Mouse (Mus musculus) kidney, postnatal 0 days (tissue): ENCODE measurements at regions not wholly inside any gene's neighbourhood (a gene's known extent, or its start where the extent isn't known, plus 50 kb on each side); places are given as distances from the start of the nearest gene placed in this dataset.
A peak's percentile ranks its signal among the peaks of the same experiment; 100 is the strongest.

Source experiments
- ATAC-seq: fragments of 200-750 bp; cut with Nextera tagmentation; replicated peaks from 2 replicates; pipeline ENCODE4 v1.8.0; 2017; ENCODE audit warnings: low read depth, moderate number of reproducible peaks, moderate TSS enrichment, moderate library complexity; ENCODE audit not compliant: low FRiP score
- DNase-seq: peaks from one replicate; pipeline ENCODE4 v3.0.0-alpha.2; 2016; ENCODE audit warnings: low spot score
- H3K27ac ChIP-seq: fragments of 300-500 bp; sonication (generic); 2 replicates; pipeline ENCODE4 v1.5.1; 2014; ENCODE audit warnings: mild to moderate bottlenecking
- H3K27me3 ChIP-seq: fragments of 300-500 bp; sonication (generic); 2 replicates; pipeline ENCODE4 v1.6.1; 2014; ENCODE audit warnings: low read length, mixed read lengths; ENCODE audit not compliant: insufficient read depth
- H3K36me3 ChIP-seq: fragments of 300-500 bp; sonication (generic); 2 replicates; pipeline ENCODE4 v1.6.1; 2014; ENCODE audit warnings: low read length, mixed read lengths; ENCODE audit not compliant: insufficient read depth
- H3K4me1 ChIP-seq: fragments of 300-500 bp; sonication (generic); replicated peaks from 2 replicates; pipeline ENCODE4 v1.6.1; 2014; ENCODE audit warnings: antibody characterized with exemption, low read length, mixed read lengths; ENCODE audit not compliant: insufficient read depth
- H3K4me2 ChIP-seq: fragments of 300-500 bp; sonication (generic); 2 replicates; pipeline ENCODE4 v1.6.1; 2014; ENCODE audit warnings: mild to moderate bottlenecking, low read length, moderate library complexity, mixed read lengths
- H3K4me3 ChIP-seq: fragments of 300-500 bp; sonication (generic); replicated peaks from 2 replicates; pipeline ENCODE4 v1.5.1; 2014; ENCODE audit warnings: low read depth, low read length
- H3K9ac ChIP-seq: fragments of 300-500 bp; sonication (generic); 2 replicates; pipeline ENCODE4 v1.6.1; 2014; ENCODE audit warnings: low read depth, low read length
- H3K9me3 ChIP-seq: fragments of 300-500 bp; sonication (generic); replicated peaks from 2 replicates; pipeline ENCODE4 v1.6.1; 2016; ENCODE audit warnings: low read length, inconsistent platforms, mixed read lengths
- CTCF ChIP-seq: IDR thresholded peaks from 2 replicates; pipeline ENCODE4 v1.5.1; 2016; ENCODE audit warnings: antibody characterized with exemption, low read depth, mild to moderate bottlenecking, moderate library complexity
- WGBS: fragments of 180-500 bp; shearing (Covaris S2); extraction: QIAGEN DNeasy Blood & Tissue Kit; methylation state at CpG from one replicate; pipeline ENCODE4 v1.1.7; 2014; 5-methylcytosine and 5-hydroxymethylcytosine counted together

DNA sequence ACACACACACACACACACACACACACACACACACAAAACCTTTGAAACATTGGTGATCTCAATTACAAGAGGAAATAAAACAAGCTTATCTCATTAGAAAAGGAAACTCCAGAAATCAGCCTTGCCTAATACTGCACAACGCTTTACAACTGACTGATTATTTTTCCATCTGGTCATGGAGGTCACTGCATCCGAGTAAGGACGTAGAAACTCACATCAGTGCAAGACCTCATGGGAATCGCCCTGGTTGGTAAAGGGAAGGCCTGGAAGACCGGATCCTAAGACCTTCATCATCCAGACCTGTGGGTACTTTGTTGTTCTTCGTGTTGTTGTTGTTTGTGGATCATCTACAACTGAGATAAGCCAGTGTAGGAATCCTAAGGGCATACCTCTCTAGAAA, 77.8 kb upstream of the Sestd1 start:
- Histone ChIP-seq H3K9ac (no peak overlapping the region), H3K4me2 (no peak overlapping the region), H3K27ac (no peak overlapping the region), H3K4me1 (no peaks in the 10 kb centered on the region), H3K4me3 (no peak overlapping the region), H3K27me3 (no peaks in the 10 kb centered on the region), H3K9me3 (no peaks in the 10 kb centered on the region), H3K36me3 (no peaks in the 10 kb centered on the region)
- ATAC-seq, result no peak
- TF ChIP-seq CTCF, result no peak
- WGBS, result 70% methylated on average over 6 of the region's 6 CpGs
- DNase-seq, result no peak

DNA sequence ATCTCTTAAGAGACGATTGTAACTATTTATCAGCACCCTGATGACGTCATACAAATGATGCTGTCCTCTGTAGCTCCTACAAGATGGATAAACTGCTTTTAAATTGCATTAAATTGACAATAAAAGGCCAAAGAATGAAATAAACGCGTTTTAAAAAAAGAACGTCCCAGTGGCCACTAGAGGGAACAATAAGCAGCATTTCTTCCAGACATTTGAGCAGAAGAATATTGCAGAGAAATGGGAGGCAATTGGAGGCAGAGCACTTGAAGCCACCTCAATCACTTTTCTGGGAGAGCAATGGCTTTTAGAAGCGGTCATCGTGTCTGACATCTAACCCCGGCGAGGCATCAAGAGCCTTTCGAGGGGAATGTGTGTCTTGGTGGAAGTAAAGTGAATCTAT, 76.4 kb upstream of the Sestd1 start:
- Histone ChIP-seq H3K9me3 (no peaks in the 10 kb centered on the region), H3K4me1 (no peaks in the 10 kb centered on the region), H3K9ac (no peak overlapping the region), H3K4me3 (no peak overlapping the region), H3K36me3 (no peaks in the 10 kb centered on the region), H3K4me2 (no peak overlapping the region), H3K27ac (no peak overlapping the region), H3K27me3 (no peaks in the 10 kb centered on the region)
- WGBS, result 67% methylated on average over 10 of the region's 10 CpGs
- peak; percentile 70 for TF ChIP-seq CTCF
- peak; percentile 67 for DNase-seq
- no peak for ATAC-seq

DNA sequence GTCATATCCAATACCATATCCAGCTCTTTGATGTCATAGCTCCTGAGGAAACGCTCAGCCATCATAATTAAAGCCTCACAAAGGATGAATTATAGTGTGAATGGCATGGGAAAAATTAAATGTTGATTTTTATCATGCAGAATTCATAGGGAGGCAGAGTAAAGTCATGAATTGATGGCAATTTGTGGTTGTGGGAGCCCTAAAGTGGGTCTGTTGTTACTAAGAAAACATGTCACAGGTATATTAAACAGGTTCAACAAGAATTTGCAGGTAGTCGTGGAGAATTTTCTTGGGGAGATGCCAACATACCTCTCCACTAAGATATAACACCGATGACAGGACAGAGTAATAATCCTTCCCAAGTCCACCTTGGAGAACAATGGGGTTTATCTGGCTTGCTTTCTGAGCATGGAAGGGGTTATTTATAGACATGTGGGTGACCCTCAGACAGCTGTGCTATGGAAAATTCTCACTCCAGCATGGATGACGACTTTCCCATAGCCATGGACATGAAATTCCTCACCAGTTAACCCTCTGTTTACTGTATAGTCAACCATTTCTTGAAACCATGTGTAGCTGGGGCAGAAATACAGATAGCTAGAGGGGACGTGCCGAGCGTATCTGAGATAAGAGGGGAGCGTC, 71.7 kb upstream of the Sestd1 start:
- no peaks in the 10 kb centered on the region for H3K36me3 ChIP-seq
- no peak overlapping the region for H3K4me3 ChIP-seq
- DNase-seq (no peak), ATAC-seq (no peak)
- 69% methylated on average over 8 of the region's 8 CpGs for WGBS
- no peaks in the 10 kb centered on the region for H3K27me3 ChIP-seq
- H3K4me1 ChIP-seq, result no peaks in the 10 kb centered on the region
- no peak overlapping the region for H3K9ac ChIP-seq
- no peak for TF ChIP-seq CTCF
- H3K27ac ChIP-seq, result no peak overlapping the region
- no peak overlapping the region for H3K4me2 ChIP-seq
- H3K9me3 ChIP-seq, result no peaks in the 10 kb centered on the region

DNA sequence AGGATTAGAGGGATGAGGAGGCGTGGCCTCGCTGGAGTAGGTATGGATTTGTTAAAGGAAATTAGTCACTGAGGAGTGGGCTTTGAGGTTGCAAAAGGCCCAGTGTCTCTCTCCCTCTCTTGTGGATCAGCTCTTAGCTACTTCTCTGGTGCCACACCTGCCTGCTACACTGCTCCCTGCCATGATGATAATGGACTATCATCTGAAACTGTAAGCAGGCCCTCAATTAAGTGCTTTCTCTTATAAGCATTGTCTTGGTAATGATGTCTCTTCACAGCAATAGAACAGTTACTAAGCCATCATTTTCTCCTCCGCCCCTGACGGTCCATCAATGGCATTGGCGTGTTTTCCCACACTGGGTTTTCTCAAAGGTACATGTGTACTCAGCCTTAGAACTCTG, 66.6 kb upstream of the Sestd1 start:
- no peak overlapping the region for H3K9ac ChIP-seq
- no peak overlapping the region for H3K4me2 ChIP-seq
- H3K4me3 ChIP-seq, result no peak overlapping the region
- no peak overlapping the region for H3K27ac ChIP-seq
- DNase-seq (no peak), ATAC-seq (no peak)
- 97% methylated on average over 5 of the region's 5 CpGs for WGBS
- no peaks in the 10 kb centered on the region for H3K27me3 ChIP-seq
- no peak for TF ChIP-seq CTCF
- H3K36me3 ChIP-seq, result no peaks in the 10 kb centered on the region
- no peaks in the 10 kb centered on the region for H3K9me3 ChIP-seq
- H3K4me1 ChIP-seq, result no peaks in the 10 kb centered on the region

DNA sequence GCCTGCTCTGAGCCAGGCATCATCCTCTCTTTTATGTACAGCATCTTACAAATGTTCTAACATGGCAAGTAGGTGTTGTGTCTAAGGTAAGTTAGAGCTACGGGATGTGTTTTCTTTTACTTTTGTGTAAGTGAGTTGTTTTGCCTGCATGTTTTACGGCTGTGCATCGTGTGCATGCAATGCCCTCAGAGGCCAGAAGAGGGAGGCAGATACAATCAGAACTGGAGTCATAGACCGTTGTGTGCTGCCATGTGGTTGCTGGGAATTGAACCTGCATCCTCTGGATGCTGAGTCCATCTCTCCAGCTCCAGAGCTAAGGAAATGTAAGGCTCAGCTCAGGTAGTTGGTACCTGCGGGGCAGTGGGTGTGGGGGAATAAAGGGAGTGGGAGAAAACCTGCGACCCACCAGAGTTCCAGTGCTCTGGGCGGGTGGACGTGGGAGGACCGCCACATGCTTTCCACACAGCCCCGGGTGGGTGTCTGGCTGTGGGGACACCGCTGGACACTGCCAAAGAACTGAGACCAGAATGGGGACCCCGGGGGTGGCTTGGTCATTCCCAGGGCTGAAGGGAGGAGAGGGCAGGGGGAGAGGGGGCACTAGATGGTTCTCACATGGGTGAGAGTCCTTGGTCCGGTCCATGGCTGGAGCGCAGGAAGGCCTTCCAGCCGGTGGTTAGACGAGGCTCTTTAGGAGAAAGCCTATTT, 63.5 kb upstream of the Sestd1 start:
- peak; percentile 57 for TF ChIP-seq CTCF
- Histone ChIP-seq H3K4me3 (no peak overlapping the region), H3K4me1 (no peaks in the 10 kb centered on the region), H3K27me3 (no peaks in the 10 kb centered on the region), H3K9me3 (no peaks in the 10 kb centered on the region), H3K27ac (no peak overlapping the region), H3K36me3 (no peaks in the 10 kb centered on the region), H3K4me2 (no peak overlapping the region), H3K9ac (no peak overlapping the region)
- no peak for ATAC-seq
- 93% methylated on average over 16 of the region's 16 CpGs for WGBS
- no peak for DNase-seq

DNA sequence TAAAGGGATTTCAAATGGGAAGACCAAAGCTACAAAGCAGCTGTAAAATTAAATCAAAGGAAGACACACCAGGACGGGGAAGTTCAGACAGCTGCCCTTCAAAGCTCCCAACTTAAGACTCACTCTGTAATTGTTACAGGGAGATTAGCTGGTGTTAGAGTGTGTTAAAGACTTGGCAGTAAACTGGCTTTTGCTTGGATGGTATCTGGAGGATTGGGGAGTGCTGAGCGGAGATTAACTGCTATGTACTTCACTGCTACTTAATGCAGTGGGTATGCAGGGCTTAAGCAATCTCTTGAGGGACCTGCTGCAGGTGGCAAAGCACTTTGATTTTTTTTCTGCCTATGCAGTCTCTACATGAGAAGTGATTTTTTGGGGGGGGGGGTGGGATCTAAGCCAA, 62.0 kb upstream of the Sestd1 start:
- Histone ChIP-seq H3K4me3 (no peak overlapping the region), H3K27ac (no peak overlapping the region), H3K27me3 (no peaks in the 10 kb centered on the region), H3K36me3 (no peaks in the 10 kb centered on the region), H3K4me2 (no peak overlapping the region), H3K4me1 (no peaks in the 10 kb centered on the region), H3K9me3 (no peaks in the 10 kb centered on the region), H3K9ac (no peak overlapping the region)
- 42% methylated on average over 2 of the region's 2 CpGs for WGBS
- no peak for TF ChIP-seq CTCF
- no peak for ATAC-seq
- DNase-seq, result no peak
